Mouse (Mus musculus) spleen, adult 2 months (tissue): ENCODE measurements around the gene Cryl1. TPM values are rescaled to one million over a fixed set of nuclear protein-coding genes. Genes with fewer than 3 reads are reported as not detected.

Experiments used
- DNase-seq, 2 experiments: peaks; one replicate each; pipeline versions ENCODE4 v3.0.0 to v3.0.0-alpha.2; 2012 to 2021; ENCODE audit warnings: low spot score in 2 of 2, low read depth in 1 of 2
- H3K27ac ChIP-seq: fragments of 200-500 bp; 2 replicates; pipeline ENCODE4 v1.5.1; 2012; ENCODE audit warnings: low read length, inconsistent platforms; ENCODE audit not compliant: insufficient read depth
- H3K27me3 ChIP-seq: fragments of 200-500 bp; 2 replicates; pipeline ENCODE4 v1.6.1; 2012; ENCODE audit warnings: mild to moderate bottlenecking, moderate library complexity, low read length, inconsistent platforms; ENCODE audit not compliant: control insufficient read depth, insufficient read depth
- H3K36me3 ChIP-seq: fragments of 200-500 bp; 2 replicates; pipeline ENCODE4 v1.6.1; 2012; ENCODE audit warnings: mild to moderate bottlenecking, low read length, inconsistent platforms; ENCODE audit not compliant: control insufficient read depth, insufficient read depth
- H3K4me1 ChIP-seq: fragments of 200-500 bp; 2 replicates; pipeline ENCODE4 v1.6.1; 2011; ENCODE audit warnings: inconsistent platforms; ENCODE audit not compliant: control insufficient read depth, insufficient read depth, insufficient read length
- H3K4me3 ChIP-seq: fragments of 200-500 bp; 2 replicates; pipeline ENCODE4 v1.5.1; 2011; ENCODE audit warnings: mild to moderate bottlenecking, inconsistent platforms; ENCODE audit not compliant: insufficient read depth, insufficient read length; ENCODE audit errors: extremely low read depth
- CTCF ChIP-seq: fragments of 200-500 bp; IDR thresholded peaks from 2 replicates; pipeline ENCODE4 v1.5.1; 2011; ENCODE audit warnings: mild to moderate bottlenecking, inconsistent platforms; ENCODE audit not compliant: insufficient read depth, insufficient read length, insufficient replicate concordance; ENCODE audit errors: extremely low read depth
- POLR2A ChIP-seq: fragments of 200-500 bp; IDR thresholded peaks from 2 replicates; pipeline ENCODE4 v1.6.1; 2011; ENCODE audit warnings: low read depth, low read length, inconsistent platforms
- WGBS: fragments of 180-500 bp; shearing (Covaris S2); methylation state at CpG from one replicate; pipeline ENCODE4 v1.1.7; 2018; 5-methylcytosine and 5-hydroxymethylcytosine counted together
- polyA plus RNA-seq: library from polyadenylated mRNA; depleted of rRNA; stranded (reverse); fragments of >200 nt; gene quantifications from 2 replicates; pipeline ENCODE4 v1.2.3, GENCODE M21; 2012; rRNA removed

The Cryl1 gene
- polyA plus RNA-seq, 1 experiment = 14.9 TPM

DNA sequence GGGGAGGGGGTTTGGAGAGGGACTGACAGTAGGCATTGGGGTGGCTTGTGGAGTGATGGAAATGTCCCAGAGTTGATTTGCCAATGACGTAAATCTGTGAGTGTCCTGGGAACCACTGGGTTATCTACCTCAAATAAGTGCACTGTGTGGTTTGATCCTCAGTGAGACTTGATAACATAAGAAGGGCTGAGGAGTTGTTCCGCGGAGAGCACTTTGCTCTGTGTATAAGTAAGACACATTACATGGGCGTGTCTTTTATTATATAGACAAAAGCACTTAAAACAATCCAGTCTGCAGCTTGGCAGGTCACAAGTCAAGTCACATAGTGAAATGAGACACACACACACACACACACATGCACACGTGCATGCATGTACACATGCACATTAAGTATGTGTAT lies 155.4 kb downstream of the Cryl1 start:
- Histone ChIP-seq H3K4me1 (no peaks in the 10 kb centered on the region), H3K27ac (no peak overlapping the region), H3K36me3 (no peaks in the 10 kb centered on the region), H3K4me3 (no peak overlapping the region), H3K27me3 (no peaks in the 10 kb centered on the region)
- no peak for DNase-seq
- TF ChIP-seq POLR2A = no peak
- TF ChIP-seq CTCF = no peak
- WGBS = 84% methylated on average over 5 of the region's 5 CpGs

GRCm38 (mm10) chr14:57235276-57235675 lies 163.1 kb downstream of the Cryl1 start:
- Histone ChIP-seq H3K4me1 (no peaks in the 10 kb centered on the region), H3K27ac (no peak overlapping the region), H3K36me3 (no peaks in the 10 kb centered on the region), H3K27me3 (no peaks in the 10 kb centered on the region), H3K4me3 (no peak overlapping the region)
- no peak for DNase-seq
- no peak for TF ChIP-seq POLR2A
- TF ChIP-seq CTCF = no peak
- 87% methylated on average over 11 of the region's 11 CpGs for WGBS

- Histone ChIP-seq H3K4me3 (no peak overlapping the region), H3K36me3 (no peaks in the 10 kb centered on the region), H3K4me1 (no peaks in the 10 kb centered on the region), H3K27ac (no peak overlapping the region), H3K27me3 (no peaks in the 10 kb centered on the region)
- DNase-seq = no peak
- TF ChIP-seq POLR2A = no peak
- no peak for TF ChIP-seq CTCF
- WGBS = 53% methylated on average over 4 of the region's 4 CpGs
Measured at GRCm38 (mm10) chr14:57234711-57235110, 163.6 kb downstream of the Cryl1 start.

DNA sequence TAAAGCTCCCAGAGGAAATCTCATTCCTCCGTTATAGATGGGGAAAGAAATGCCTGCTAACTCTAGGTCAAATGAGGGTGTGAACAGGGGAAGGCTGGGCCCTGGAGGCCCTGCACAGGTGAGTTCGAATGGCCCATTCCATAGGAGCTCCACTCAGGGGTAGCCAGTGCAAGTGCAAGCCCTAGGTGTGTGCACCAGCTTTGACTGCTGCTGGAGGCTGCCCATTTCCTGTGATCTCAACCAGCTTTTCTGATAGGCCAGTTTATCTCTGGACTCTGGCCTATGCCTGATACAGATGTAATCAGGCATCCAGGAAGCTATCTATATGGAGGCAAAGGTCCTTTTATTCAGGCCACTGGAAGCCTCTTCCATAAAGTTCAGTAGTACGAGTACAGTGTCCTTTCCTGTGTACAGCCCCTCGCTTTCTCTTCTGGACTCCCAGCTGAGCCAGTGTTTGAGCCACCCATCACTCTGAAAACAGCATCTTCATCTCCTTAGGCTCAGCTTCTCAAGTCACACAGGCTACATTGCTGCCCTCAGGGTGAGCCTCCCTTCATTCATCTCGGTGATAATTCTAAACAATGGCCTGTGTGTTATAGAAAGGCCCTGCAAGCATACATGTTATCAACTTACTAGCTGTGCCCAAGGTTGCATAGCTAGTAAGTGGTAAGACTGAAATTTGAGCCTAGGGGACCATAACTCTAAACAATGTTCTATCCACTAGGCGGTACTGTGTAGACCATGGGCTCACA lies 167.9 kb downstream of the Cryl1 start:
- WGBS = 84% methylated on average over 6 of the region's 6 CpGs
- TF ChIP-seq CTCF = no peak
- TF ChIP-seq POLR2A = no peak
- Histone ChIP-seq H3K27ac (no peak overlapping the region), H3K27me3 (no peaks in the 10 kb centered on the region), H3K4me1 (no peaks in the 10 kb centered on the region), H3K4me3 (no peak overlapping the region), H3K36me3 (no peaks in the 10 kb centered on the region)
- DNase-seq = no peak

Other genes starting within 250 kb of the Cryl1 start
- 0.50 and 0.62 TPM in 2 replicates for gene Ift88, start 25.5 kb upstream of the Cryl1 start, polyA plus RNA-seq
- 0.90 and 1.4 TPM in 2 replicates for gene Il17d, start 126.2 kb upstream of the Cryl1 start, polyA plus RNA-seq
- 6.4 and 7.8 TPM in 2 replicates for gene Eef1akmt1, start 173.1 kb upstream of the Cryl1 start, polyA plus RNA-seq